Mouse (Mus musculus) liver, embryonic 11.5 days (tissue): ENCODE results near the gene Ptprj. TPM values are rescaled to one million over a fixed set of nuclear protein-coding genes. Genes with fewer than 3 reads are reported as not detected.

Experiments used
- ATAC-seq: fragments of 200-750 bp; cut with Nextera tagmentation; replicated peaks from 2 replicates; pipeline ENCODE4 v1.8.0; 2017; ENCODE audit warnings: moderate number of reproducible peaks, mild to moderate bottlenecking, moderate TSS enrichment, moderate library complexity; ENCODE audit not compliant: low FRiP score
- DNase-seq: peaks from one replicate; pipeline ENCODE4 v3.0.0-alpha.2; 2017; ENCODE audit warnings: low spot score
- H3K27ac ChIP-seq: fragments of 300-500 bp; sonication (generic); 2 replicates; pipeline ENCODE4 v1.5.1; 2014; ENCODE audit warnings: mild to moderate bottlenecking, low read depth, low read length, control low read depth
- H3K27me3 ChIP-seq: fragments of 300-500 bp; sonication (generic); replicated peaks from 2 replicates; pipeline ENCODE4 v1.6.1; 2014; ENCODE audit warnings: low read length, mixed read lengths; ENCODE audit not compliant: control insufficient read depth, insufficient read depth
- H3K36me3 ChIP-seq: fragments of 300-500 bp; sonication (generic); 2 replicates; pipeline ENCODE4 v1.6.1; 2014; ENCODE audit warnings: mild to moderate bottlenecking, low read length, moderate library complexity, mixed read lengths; ENCODE audit not compliant: control insufficient read depth, insufficient read depth
- H3K4me1 ChIP-seq: fragments of 300-500 bp; sonication (generic); replicated peaks from 2 replicates; pipeline ENCODE4 v1.6.1; 2014; ENCODE audit warnings: low read length, mixed read lengths; ENCODE audit not compliant: control insufficient read depth, insufficient read depth
- H3K4me2 ChIP-seq: fragments of 300-500 bp; sonication (generic); 2 replicates; pipeline ENCODE4 v1.6.1; 2014; ENCODE audit warnings: mild to moderate bottlenecking, control low read depth, moderate library complexity
- H3K4me3 ChIP-seq: fragments of 300-500 bp; sonication (generic); 2 replicates; pipeline ENCODE4 v1.5.1; 2014; ENCODE audit warnings: low read depth, low read length, control low read depth
- H3K9ac ChIP-seq: fragments of 300-500 bp; sonication (generic); 2 replicates; pipeline ENCODE4 v1.6.1; 2014; ENCODE audit warnings: low read depth, low read length, control low read depth
- H3K9me3 ChIP-seq: fragments of 300-500 bp; sonication (generic); 2 replicates; pipeline ENCODE4 v1.6.1; 2016; ENCODE audit warnings: low read length, inconsistent platforms, mixed read lengths; ENCODE audit not compliant: control insufficient read depth
- WGBS: fragments of 180-500 bp; shearing (Covaris S2); extraction: QIAGEN DNeasy Blood & Tissue Kit; methylation state at CpG from one replicate; pipeline ENCODE4 v1.1.7; 2014; 5-methylcytosine and 5-hydroxymethylcytosine counted together
- polyA plus RNA-seq: library from polyadenylated mRNA; unstranded; fragments of >200 nt; fragmentation: Nextera tagmentation; extraction: Ambion mirVana; gene quantifications from 2 replicates; pipeline ENCODE4 v1.2.1, GENCODE M21; 2014

Gene Ptprj
- polyA plus RNA-seq, 1 experiment from 2014 or later, result 5.1 TPM

DNA sequence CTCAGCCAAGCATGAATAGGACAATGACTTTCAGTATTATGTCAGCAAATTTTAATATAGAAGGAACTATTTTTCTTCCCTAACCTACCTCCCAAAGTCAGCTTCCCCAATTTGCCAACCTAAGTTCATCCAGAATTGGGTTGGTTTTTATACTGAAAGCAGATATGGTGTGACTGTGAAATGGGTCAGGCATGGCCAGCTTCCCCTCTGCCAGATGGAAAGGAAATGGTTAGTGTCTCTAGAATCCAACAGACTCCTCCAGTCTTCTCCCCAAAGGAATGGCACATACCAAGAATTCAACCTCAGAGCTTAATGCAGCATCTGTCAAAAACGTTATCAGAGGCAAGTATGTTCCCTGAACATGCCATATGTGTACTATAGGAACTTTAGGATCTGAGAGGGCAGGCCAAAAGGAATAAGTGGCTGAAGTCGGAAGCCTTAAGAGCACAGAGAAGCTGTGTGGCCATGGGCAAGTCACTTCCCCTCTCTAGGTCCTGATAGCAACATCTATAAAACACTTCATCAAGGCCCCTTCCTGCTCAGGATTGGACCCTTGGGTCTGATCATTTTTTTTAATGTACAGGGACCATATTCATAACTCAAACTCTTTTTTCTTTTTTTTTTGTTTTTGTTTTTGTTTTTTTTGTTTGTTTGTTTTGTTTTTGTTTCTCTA lies 21.3 kb downstream of the Ptprj start:
- ATAC-seq (no peak; the same call in 1 of the 2 replicates), DNase-seq (no peak)
- Histone ChIP-seq H3K27me3 (no peaks in the 10 kb centered on the region), H3K27ac (peak overlapping the region; percentile 98), H3K9ac (peak overlapping the region; percentile 52), H3K4me3 (0 out of 2 replicates have a peak overlapping the region, but pooled peaks have one; percentile 10), H3K36me3 (no peaks in the 10 kb centered on the region), H3K4me2 (peak overlapping the region; percentile 52), H3K4me1 (peaks cover 73% of the 10 kb centered on the region), H3K9me3 (no peaks in the 10 kb centered on the region)
- WGBS, result 48% methylated on average over 2 of the region's 2 CpGs

DNA sequence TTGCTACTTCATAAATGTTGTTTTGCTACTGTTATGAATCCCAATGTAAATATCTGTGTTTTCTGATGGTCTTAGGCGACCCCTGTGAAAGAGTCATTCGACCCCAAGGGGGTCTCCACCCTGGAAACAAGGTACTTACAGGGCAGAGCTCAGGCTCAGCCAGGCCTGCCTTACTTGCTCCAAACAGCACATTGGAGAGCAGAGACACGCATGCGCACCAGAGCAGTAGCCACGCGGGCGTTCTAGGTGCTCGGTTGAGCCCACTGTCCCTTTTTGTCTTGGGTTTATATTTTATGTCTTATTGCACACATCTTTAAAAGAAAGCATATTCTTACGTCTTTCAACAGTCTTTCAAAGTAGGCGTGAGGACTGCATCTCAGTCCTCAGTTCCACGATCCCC lies 22.1 kb downstream of the Ptprj start:
- no peak for DNase-seq
- Histone ChIP-seq H3K9me3 (no peaks in the 10 kb centered on the region), H3K9ac (peak overlapping the region; percentile 52; the same call in 1 of the 2 replicates), H3K4me1 (peaks cover 70% of the 10 kb centered on the region), H3K4me3 (no peak overlapping the region), H3K27me3 (no peaks in the 10 kb centered on the region), H3K36me3 (no peaks in the 10 kb centered on the region), H3K27ac (peak overlapping the region; percentile 98), H3K4me2 (no peak overlapping the region; the same call in 1 of the 2 replicates)
- 83% methylated on average over 11 of the region's 11 CpGs for WGBS
- no peak for ATAC-seq

- Histone ChIP-seq H3K4me3 (no peak overlapping the region), H3K4me1 (peaks cover 67% of the 10 kb centered on the region), H3K27me3 (no peaks in the 10 kb centered on the region), H3K36me3 (no peaks in the 10 kb centered on the region), H3K4me2 (no peak overlapping the region), H3K9ac (no peak overlapping the region), H3K27ac (peak overlapping the region; percentile 98), H3K9me3 (no peaks in the 10 kb centered on the region)
- DNase-seq (no peak), ATAC-seq (no peak)
- 74% methylated on average over 3 of the region's 3 CpGs for WGBS
Observed at GRCm38 (mm10) chr2:90557913-90558312, 22.5 kb downstream of the Ptprj start.

- peaks cover 47% of the 10 kb centered on the region for H3K4me1 ChIP-seq
- WGBS, result 64% methylated on average over 5 of the region's 5 CpGs
- H3K27me3 ChIP-seq, result no peaks in the 10 kb centered on the region
- H3K4me2 ChIP-seq, result no peak overlapping the region
- no peak overlapping the region for H3K27ac ChIP-seq
- DNase-seq (no peak), ATAC-seq (no peak)
- no peak overlapping the region for H3K4me3 ChIP-seq
- no peak overlapping the region for H3K9ac ChIP-seq
- no peaks in the 10 kb centered on the region for H3K36me3 ChIP-seq
- H3K9me3 ChIP-seq, result no peaks in the 10 kb centered on the region
Observed at GRCm38 (mm10) chr2:90555744-90556143, 24.7 kb downstream of the Ptprj start.

- no peak overlapping the region for H3K9ac ChIP-seq
- no peak overlapping the region for H3K4me3 ChIP-seq
- H3K4me2 ChIP-seq, result no peak overlapping the region
- DNase-seq (no peak), ATAC-seq (no peak)
- no peaks in the 10 kb centered on the region for H3K27me3 ChIP-seq
- H3K36me3 ChIP-seq, result no peaks in the 10 kb centered on the region
- WGBS, result 87% methylated on average over 4 of the region's 4 CpGs
- no peaks in the 10 kb centered on the region for H3K9me3 ChIP-seq
- peaks cover 44% of the 10 kb centered on the region for H3K4me1 ChIP-seq
- no peak overlapping the region for H3K27ac ChIP-seq
Observed at GRCm38 (mm10) chr2:90554806-90555205, 25.6 kb downstream of the Ptprj start.

DNA sequence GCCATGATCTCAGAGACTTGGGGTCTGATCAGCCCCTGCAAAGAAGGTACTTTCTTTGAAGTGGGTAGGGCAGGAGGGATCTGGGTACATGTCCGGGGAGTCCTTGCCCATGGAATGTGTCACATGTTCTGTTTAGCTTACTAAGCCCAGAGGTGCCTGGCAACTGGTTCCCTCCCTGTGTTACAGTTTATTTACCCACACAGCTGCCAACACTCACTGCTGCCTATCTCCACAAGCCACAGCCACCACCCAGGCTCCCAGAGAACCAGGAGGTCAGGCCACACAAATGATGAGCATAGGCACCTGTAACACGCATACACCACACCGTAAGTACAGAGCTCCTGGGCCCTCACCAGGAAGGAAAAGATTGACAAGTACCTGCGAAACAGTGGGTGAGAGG lies 26.6 kb downstream of the Ptprj start:
- Histone ChIP-seq H3K4me2 (no peak overlapping the region), H3K9me3 (no peaks in the 10 kb centered on the region), H3K36me3 (no peaks in the 10 kb centered on the region), H3K4me3 (no peak overlapping the region), H3K9ac (no peak overlapping the region), H3K27ac (0 out of 2 replicates have a peak overlapping the region, but pooled peaks have one; percentile 23), H3K4me1 (peaks cover 41% of the 10 kb centered on the region), H3K27me3 (no peaks in the 10 kb centered on the region)
- DNase-seq, result no peak
- WGBS, result 83% methylated on average over 4 of the region's 4 CpGs
- peak; percentile 60; the same call in 1 of the 2 replicates for ATAC-seq

GRCm38 (mm10) chr2:90550656-90551055 lies 29.8 kb downstream of the Ptprj start:
- Histone ChIP-seq H3K36me3 (no peaks in the 10 kb centered on the region), H3K4me3 (no peak overlapping the region), H3K4me2 (no peak overlapping the region), H3K4me1 (peaks cover 30% of the 10 kb centered on the region), H3K27me3 (no peaks in the 10 kb centered on the region), H3K9me3 (no peaks in the 10 kb centered on the region), H3K27ac (no peak overlapping the region), H3K9ac (no peak overlapping the region)
- 73% methylated on average over 6 of the region's 6 CpGs for WGBS
- DNase-seq (no peak), ATAC-seq (peak; percentile 51)

- H3K36me3 ChIP-seq, result no peaks in the 10 kb centered on the region
- no peak for ATAC-seq
- no peaks in the 10 kb centered on the region for H3K9me3 ChIP-seq
- no peak for DNase-seq
- 88% methylated on average over 5 of the region's 5 CpGs for WGBS
- H3K4me3 ChIP-seq, result no peak overlapping the region
- H3K9ac ChIP-seq, result no peak overlapping the region
- H3K27ac ChIP-seq, result no peak overlapping the region
- no peak overlapping the region for H3K4me2 ChIP-seq
- no peaks in the 10 kb centered on the region for H3K27me3 ChIP-seq
- H3K4me1 ChIP-seq, result peaks cover 17% of the 10 kb centered on the region
Observed at GRCm38 (mm10) chr2:90548541-90548940, 31.9 kb downstream of the Ptprj start.

GRCm38 (mm10) chr2:90547144-90547609 lies 33.3 kb downstream of the Ptprj start:
- no peak for DNase-seq
- no peak overlapping the region for H3K9ac ChIP-seq
- H3K27me3 ChIP-seq, result no peaks in the 10 kb centered on the region
- H3K36me3 ChIP-seq, result no peaks in the 10 kb centered on the region
- ATAC-seq, result no peak
- H3K4me2 ChIP-seq, result no peak overlapping the region
- WGBS, result 88% methylated on average over 5 of the region's 5 CpGs
- no peak overlapping the region for H3K27ac ChIP-seq
- no peaks in the 10 kb centered on the region for H3K9me3 ChIP-seq
- peaks cover 21% of the 10 kb centered on the region for H3K4me1 ChIP-seq
- H3K4me3 ChIP-seq, result no peak overlapping the region
